Mouse (Mus musculus): ENCODE data around the gene Pnpla3.

Gene Pnpla3

GRCm38 (mm10) chr15:84178733-84179132 is 11.1 kb downstream of the Pnpla3 start:
- in situ Hi-C loops (cut with MboI, MseI), result no loop called here

GRCm38 (mm10) chr15:84182000-84182399 is 14.4 kb downstream of the Pnpla3 start:
- in situ Hi-C loops (cut with MboI, MseI), result no loop called here

- in situ Hi-C loops (cut with MboI, MseI), result no loop called here
Observed at GRCm38 (mm10) chr15:84183967-84184366, 16.3 kb downstream of the Pnpla3 start.

- in situ Hi-C loops (cut with MboI, MseI), result no loop called here
Observed at GRCm38 (mm10) chr15:84186196-84186595, 18.6 kb downstream of the Pnpla3 start.

GRCm38 (mm10) chr15:84188887-84189530 is 21.4 kb downstream of the Pnpla3 start:
- in situ Hi-C loops (cut with MboI, MseI), result no loop called here

GRCm38 (mm10) chr15:84189881-84190280 is 22.2 kb downstream of the Pnpla3 start:
- in situ Hi-C loops (cut with MboI, MseI), result no loop called here

- in situ Hi-C loops (cut with MboI, MseI), result no loop called here
Observed at GRCm38 (mm10) chr15:84191724-84192057, 24.1 kb downstream of the Pnpla3 start.

GRCm38 (mm10) chr15:84192058-84192791 is 24.6 kb downstream of the Pnpla3 start, which contains the start of gene Samm50:
TSS of gene Samm50 (plus strand) at chr15:84192241.
- in situ Hi-C loops (cut with MboI, MseI), result no loop called here

GRCm38 (mm10) chr15:84196486-84197165 is 29.0 kb downstream of the Pnpla3 start:
- in situ Hi-C loops (cut with MboI, MseI), result no loop called here

- in situ Hi-C loops (cut with MboI, MseI), result loop anchor here (10.0 kb wide), 1 partner anchor 1857 kb away; no protein-coding TSS in a partner anchor
Observed at GRCm38 (mm10) chr15:84207327-84207726, 39.7 kb downstream of the Pnpla3 start.

GRCm38 (mm10) chr15:84209517-84210412 is 42.1 kb downstream of the Pnpla3 start:
- in situ Hi-C loops (cut with MboI, MseI), result loop anchor here (10.0 kb wide), 1 partner anchor 1855 kb away; no protein-coding TSS in a partner anchor

- in situ Hi-C loops (cut with MboI, MseI), result no loop called here
Observed at GRCm38 (mm10) chr15:84210461-84210860, 42.8 kb downstream of the Pnpla3 start.

- in situ Hi-C loops (cut with MboI, MseI), result no loop called here
Observed at GRCm38 (mm10) chr15:84210941-84211340, 43.3 kb downstream of the Pnpla3 start.

GRCm38 (mm10) chr15:84211564-84211963 is 43.9 kb downstream of the Pnpla3 start:
- in situ Hi-C loops (cut with MboI, MseI), result no loop called here

- in situ Hi-C loops (cut with MboI, MseI), result no loop called here
Observed at GRCm38 (mm10) chr15:84212031-84212755, 44.6 kb downstream of the Pnpla3 start.

- in situ Hi-C loops (cut with MboI, MseI), result no loop called here
Observed at GRCm38 (mm10) chr15:84212756-84213105, 45.1 kb downstream of the Pnpla3 start.

GRCm38 (mm10) chr15:84213162-84213739 is 45.6 kb downstream of the Pnpla3 start:
- in situ Hi-C loops (cut with MboI, MseI), result no loop called here

- in situ Hi-C loops (cut with MboI, MseI), result no loop called here
Observed at GRCm38 (mm10) chr15:84214476-84214875, 46.8 kb downstream of the Pnpla3 start.

GRCm38 (mm10) chr15:84215273-84215672 is 47.6 kb downstream of the Pnpla3 start:
- in situ Hi-C loops (cut with MboI, MseI), result no loop called here

- in situ Hi-C loops (cut with MboI, MseI), result no loop called here
Observed at GRCm38 (mm10) chr15:84216026-84216425, 48.4 kb downstream of the Pnpla3 start.

Measured in T-helper 1 cell (primary cell).